Mouse (Mus musculus) lung, postnatal 25 days (tissue): ENCODE measurements around the gene Hkdc1.
"Not testable (repeated sequence)": the region's sequence is repeated elsewhere in the genome, so short reads cannot be mapped to it uniquely, and the experiment has no call there.

Experiments
- DNase-seq: peaks from one replicate; pipeline ENCODE4 v3.0.0; 2022; ENCODE audit warnings: low spot score

Hkdc1 gene

DNA sequence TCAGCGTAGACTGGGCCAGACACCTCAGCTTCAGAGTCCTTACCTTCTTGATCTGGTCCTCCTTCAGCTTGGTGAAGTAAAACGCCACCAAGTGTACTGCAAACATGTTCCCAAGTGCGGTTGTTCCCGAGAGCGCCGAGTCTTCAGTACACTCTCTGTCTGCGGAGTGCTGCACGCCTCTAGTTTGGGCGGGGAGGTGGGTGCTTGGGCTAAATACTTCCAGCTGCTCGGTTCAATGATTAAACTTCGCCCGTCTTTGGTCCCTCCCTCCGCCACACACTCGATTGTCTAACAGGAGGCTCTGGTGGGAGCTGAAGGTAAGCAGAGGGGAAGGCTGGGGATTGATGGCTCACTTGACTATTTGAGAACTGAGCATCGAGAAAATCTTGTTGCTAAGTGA lies at the start of gene Hkdc1:
Gene Hkdc1, minus strand, starts transcription at position 237 of the 400 bp plus-strand sequence.
- DNase-seq, result peak; percentile 61

DNA sequence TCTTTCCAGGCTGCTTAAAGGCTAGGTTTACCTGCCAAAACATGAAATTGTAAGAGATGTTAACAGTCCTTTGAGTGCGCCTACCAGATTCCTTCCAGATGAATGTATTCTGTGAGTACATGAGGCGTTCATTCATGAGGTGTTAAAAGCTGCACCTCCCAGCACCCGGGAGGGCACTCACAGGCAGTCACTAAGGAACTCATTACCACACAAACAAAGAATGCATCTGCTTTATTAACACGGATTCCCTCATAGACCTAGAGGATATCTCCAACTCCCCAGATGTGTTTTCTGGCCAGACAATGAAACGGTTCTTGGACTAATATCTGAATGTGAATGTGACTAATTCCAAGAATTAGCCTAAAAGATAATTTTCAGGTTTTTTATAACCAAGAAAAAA lies 48.8 kb upstream of the Hkdc1 start:
- no peak for DNase-seq

DNA sequence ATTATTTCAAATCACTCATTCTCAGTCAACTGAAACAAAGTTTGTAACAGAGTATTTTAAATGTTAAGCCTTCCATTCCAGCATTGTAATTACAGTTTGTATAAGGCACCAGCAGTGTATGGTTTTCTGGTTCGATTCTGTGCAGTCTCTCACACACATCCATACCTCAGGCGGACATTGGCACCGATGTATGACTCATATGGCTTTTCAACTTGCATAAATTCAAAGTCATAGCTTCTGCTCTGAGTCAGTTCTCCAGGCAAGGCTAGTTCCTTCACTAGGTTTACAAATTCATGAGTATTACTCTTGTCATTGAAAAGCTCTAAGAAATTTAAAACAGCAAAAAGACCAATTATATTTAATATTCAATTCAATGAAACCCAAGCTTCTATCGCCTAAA lies 47.4 kb upstream of the Hkdc1 start:
- DNase-seq, result no peak

GRCm38 (mm10) chr10:62461321-62461720 lies 39.0 kb upstream of the Hkdc1 start:
- no peak for DNase-seq

DNA sequence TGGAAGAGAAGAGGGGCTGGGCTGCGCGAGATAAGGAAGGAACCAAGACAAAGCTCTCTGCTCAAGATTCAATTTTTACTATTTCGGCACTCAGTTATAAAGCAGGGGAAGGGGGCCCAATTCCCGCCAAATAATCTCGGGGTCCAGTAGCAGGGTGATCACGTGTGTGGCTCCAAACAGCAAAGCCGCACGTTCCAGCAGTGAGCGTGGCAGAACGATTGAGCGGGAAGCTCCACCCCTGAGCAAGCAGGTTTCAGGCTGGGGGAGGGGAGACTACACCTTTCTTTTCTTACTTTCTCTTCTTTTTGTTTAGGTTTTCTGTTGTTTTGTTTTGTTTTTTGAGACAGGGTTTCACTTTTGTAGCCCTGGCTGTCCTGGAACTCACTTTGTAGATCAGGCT lies 29.7 kb upstream of the Hkdc1 start:
- DNase-seq, result not testable (repeated sequence)

DNA sequence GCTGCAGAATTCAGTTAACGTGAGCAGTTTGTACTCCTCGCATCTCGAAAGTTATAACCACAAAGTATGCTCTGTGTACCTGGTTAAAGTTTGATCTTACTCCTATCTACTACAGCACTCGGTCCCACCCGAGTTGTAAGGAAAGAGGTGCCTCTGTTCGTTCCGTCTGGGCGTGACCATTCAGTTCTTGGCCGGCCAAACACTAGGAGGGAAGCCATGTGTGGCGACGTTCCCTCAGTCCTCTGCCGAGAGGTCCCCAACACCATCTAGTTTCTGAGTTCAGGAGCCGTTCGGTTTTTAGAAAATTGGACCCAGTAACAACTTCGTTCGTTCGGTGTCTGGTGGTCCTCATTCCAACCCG lies 28.0 kb upstream of the Hkdc1 start:
- no peak for DNase-seq

DNA sequence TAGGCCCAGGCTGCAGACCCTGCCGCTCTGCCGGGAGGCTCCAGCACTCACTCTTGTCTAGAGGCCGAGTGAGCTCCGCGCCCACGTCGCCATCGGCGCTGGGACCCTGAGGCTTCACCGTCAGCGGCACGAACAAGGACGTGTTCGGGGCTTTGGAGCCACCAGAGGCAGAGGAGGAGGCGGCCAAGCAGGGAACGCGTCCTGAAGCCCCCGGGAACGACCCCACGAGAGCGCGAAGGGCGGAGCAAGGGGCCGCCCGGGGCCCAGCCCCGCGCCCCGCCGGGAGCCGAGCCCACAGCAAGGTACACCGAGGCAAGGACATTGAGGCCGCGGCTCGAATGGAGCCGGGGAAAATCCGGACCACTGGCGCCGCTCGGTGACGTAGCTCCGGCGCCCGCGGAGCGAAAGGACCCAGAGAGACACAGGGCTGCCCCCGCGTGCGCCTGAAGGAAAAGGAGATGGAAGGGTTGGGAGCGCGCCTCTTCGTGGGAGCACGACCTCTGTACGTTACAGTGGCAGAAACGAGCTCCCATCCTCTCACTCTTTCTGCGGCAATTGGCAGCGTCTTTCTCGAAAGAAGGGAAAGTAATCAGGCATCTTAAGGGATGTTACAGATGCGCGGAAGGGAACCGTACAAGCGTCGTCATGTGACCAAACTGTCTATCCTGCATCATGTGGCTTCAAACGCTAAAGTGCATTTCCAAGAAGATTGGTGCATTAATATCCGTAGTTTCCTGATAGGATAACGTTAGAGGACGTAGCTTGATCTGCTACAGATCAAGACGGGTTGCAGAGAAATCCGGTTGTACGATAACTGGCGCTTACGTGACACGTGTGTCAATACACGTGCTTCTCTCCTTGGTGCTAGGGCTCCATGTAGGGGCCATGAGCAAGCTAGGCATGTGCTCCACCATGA lies 27.3 kb upstream of the Hkdc1 start, which contains the start of the genes 4930507D05Rik and Supv3l1:
Gene 4930507D05Rik, plus strand, starts transcription at position 126 of the 916 bp plus-strand sequence.
Gene Supv3l1, minus strand, starts transcription at position 375 of the 916 bp plus-strand sequence.
- DNase-seq, result peak; percentile 87

GRCm38 (mm10) chr10:62430427-62430826 lies 8.1 kb upstream of the Hkdc1 start:
- peak; percentile 3 for DNase-seq

- no peak for DNase-seq
Measured at GRCm38 (mm10) chr10:62425081-62425871, 3.0 kb upstream of the Hkdc1 start.

DNA sequence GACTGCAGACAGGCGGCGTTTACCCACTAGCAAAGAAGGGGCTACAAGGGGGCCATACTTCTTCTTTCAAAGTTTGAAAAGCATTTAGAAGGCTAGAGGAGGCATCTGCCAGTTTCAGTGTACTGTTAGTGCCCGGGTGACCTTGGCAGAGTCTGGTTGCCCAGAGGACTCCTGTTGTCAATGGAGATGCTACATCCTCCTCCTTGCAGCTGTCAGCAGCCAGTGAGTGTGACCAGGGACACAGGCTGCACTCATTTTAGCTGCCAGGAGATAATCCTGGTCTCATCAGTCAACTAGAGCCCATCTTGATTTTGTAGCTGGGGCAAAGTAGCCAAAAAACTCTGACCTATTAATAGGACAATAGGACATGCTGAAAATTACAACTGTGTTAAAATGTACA lies 1.2 kb downstream of the Hkdc1 start:
- DNase-seq, result no peak

DNA sequence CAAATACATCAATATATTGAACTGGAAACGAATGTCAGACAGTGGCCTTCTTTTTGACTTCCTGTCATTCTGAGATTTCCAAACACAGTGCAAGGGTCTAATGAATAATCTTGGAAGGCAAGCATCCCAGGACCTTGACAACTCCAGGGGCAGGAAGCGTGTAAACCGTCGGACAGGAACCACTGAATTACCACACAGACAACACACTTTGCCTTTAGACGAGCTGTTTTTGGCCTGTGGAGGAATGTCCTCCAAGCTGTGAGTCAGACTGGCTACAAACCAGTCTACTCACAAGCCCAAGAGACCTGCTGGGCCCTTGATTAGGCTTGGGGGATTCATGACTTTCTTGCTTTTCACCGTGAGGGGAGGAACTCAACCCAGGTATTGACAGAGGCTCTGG lies 1.9 kb downstream of the Hkdc1 start:
- no peak for DNase-seq

DNA sequence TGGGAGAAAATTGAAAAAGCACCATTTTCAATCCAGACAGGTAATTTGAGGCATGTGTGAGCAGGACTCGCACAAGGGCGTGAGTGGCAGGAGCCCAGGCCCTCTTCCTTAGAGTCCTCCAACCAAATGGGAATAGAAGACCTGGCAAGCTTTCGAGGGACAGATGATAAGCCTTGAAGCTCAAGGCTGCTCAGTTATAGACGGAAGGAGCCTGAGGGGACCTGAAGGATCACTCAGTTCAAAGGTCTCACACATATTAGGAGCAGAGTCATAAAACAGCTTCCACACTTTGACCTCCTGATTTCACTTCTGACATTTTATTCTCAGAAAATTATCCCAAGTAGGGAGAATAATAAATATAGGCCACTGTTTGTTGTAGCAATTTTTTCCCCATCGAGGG lies 2.9 kb downstream of the Hkdc1 start:
- DNase-seq, result no peak

DNA sequence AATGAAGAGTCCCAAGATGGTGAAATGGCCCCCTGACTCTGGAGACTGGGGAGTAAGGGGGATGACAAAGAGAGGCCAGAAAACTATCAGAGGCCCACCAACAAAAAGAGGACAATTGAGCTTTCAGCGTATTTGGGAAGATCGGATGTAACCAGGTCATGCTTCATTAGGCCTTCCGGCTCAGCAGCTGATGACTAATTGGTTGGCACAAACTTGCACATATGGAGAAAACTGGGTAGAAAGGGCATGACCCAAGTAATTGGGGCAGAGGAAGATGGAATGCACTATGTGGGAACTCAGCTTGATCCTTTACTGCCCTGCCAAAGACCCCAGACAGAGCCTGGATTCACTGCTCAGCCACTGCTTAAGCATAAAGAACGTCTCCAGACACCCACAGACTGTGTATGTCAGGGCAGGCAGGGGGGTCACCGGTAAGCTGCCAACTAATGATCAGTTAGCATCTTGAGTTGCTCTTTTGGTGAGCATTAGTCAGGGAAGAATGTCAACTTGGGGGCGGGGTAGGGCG lies 3.4 kb downstream of the Hkdc1 start:
- DNase-seq, result no peak

- DNase-seq, result peak; percentile 62
Measured at GRCm38 (mm10) chr10:62413606-62413982, 8.7 kb downstream of the Hkdc1 start.

DNA sequence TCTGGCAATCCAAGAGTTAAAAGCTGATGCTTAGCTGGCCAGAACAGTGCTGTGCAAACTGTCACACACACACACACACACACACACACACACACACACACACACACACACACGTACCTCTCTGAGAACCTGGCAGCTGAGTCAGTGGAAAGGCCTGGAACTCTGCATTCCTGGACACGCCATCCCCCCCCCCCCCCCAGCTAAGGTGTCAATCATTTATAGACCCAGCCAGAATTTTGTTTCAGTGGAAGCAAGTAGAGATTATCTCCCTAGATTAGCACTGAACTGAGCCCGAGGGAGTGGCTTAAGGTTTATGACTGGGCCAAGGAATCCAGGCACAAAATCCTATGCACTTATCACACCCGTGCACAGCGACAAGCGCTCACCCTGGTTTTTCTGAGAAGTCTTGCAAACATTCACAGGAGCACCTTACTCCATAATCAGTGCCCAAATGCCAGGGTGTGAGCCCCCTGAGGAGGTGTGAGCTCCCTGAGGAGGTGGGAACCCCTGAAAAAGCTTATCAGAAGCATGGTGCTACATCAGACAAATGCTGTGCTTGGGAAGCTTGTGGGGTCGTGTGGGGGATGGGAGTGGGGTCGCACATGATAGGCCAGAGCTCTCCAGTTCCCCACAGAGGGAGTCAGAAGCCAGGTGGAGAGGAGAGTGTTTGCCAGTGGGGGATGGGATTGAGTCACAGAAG lies 9.2 kb downstream of the Hkdc1 start:
- DNase-seq, result no peak

DNA sequence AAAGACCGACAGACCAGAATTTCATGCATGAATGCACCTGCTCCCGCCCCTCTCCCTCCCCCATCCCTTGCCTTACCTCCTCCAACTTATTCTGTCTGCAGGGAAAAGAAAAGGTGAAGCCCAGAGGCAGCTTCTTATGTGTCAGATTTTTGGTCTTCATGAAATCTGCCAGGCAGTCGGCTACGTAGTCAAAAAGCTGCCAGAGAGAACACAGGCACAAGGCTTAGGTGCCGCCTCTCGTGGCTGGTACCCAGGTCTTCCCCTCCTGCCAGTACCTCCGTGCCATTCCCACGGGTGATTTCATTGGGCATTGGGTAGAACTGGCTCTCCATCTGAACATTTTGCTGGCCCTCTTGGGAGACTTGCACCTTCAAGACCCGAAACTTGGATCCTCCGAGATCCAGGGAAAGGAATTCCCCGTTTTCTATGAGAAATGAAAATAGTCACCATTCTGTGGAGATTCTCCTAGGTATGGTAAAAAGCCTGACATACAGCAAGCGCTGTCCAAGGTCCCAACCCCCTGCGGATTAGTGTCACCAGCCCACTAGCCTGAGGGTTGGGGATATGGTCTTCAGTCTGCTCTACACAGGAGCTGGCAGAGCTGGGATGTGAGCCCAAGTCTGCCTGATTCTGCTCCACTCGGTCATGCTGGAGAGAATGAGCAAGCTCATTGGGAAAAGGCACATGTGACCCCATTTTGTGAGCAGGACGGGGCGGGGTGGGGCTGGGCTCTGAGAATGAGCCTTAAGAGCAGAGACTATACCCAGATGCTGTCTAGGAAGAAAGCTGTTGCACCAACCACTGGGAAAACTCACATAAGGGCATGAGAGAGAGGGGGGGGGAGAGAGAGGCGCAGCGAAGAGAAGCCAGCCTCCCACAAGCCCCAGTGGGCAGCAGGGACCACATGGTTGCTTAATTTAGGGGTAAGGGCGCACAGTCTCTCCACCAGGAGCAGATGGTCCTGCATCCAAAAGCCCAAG lies 10.6 kb downstream of the Hkdc1 start:
- DNase-seq, result no peak

DNA sequence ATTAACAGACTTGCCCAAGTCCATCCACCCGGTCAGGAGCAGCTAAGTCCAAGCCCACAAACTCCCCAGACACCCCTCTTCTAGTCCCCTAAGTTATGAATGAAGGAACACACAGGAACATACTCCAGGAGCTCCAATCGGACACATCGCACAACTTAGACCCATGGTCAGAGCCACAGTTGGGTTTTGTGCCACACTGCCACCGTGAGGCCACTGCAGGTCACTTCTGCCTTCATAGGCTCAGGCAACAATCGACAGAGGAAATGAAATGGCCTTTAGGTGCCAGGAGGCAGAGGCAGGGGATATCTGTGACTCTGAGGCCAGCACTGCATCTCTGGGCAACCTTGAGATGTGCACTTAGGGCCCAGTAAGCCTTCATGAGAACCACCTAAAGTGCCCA lies 11.3 kb downstream of the Hkdc1 start:
- peak; percentile 66 for DNase-seq

GRCm38 (mm10) chr10:62404901-62405300 lies 17.4 kb downstream of the Hkdc1 start:
- DNase-seq, result peak; percentile 2

DNA sequence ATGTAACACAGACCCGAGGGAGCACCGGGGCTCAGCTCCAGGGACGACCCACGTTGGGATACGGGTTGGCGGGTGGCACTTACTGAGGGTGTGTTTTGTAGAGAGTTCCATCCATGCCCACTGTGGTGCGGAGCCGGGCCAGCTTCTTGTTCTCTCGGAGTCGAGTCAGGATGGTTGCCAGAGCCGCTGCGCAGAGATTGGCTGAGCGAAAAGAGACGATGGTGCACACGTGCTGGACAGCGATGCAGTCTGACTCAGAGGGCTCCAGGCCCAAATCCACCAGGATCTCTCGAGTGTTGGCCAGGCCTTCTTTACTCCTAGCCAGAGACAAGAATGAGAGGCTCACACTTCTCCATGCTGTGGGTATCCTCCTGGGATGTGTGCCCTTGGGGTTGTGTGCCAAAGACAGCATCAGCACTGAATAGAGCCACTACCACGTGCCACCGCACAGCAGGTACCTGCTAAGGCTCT lies 20.6 kb downstream of the Hkdc1 start:
- DNase-seq, result no peak

GRCm38 (mm10) chr10:62383011-62383410 lies 39.3 kb downstream of the Hkdc1 start:
- no peak for DNase-seq

- no peak for DNase-seq
Measured at GRCm38 (mm10) chr10:62380936-62381335, 41.4 kb downstream of the Hkdc1 start.
